Mouse (Mus musculus): Measurements from ENCODE around the gene Spx.

GRCm38 (mm10) chr6:142414597-142414996 is 1.4 kb downstream of the Spx start:
- TF ChIP-seq POLR2A (IDR thresholded peaks at IDR 0.05; ENCODE audit: extremely low read depth, insufficient read depth, low read length), result no peak
- no peak for TF ChIP-seq CTCF (IDR thresholded peaks at IDR 0.05; ENCODE audit: extremely low read depth, insufficient read depth, low read length)

All from cortical plate, adult 2 months (tissue).